Mouse (Mus musculus): ENCODE data around the gene 9930022D16Rik. TPM values are rescaled to one million over a fixed set of nuclear protein-coding genes. Genes with fewer than 3 reads are reported as not detected.

The 9930022D16Rik gene
- polyA plus RNA-seq, 1 experiment from 2014 or later: not detected

GRCm38 (mm10) chr11:109439209-109439608 lies 25.5 kb downstream of the 9930022D16Rik start:
- H3K4me3 ChIP-seq: peak overlapping the region; percentile 61; the same call in 1 of the 2 replicates

GRCm38 (mm10) chr11:109439829-109440340 lies 26.2 kb downstream of the 9930022D16Rik start:
- H3K36me3 ChIP-seq: peaks cover 27% of the 10 kb centered on the region
- no peak overlapping the region for H3K27ac ChIP-seq

More at GRCm38 (mm10) chr11:109439209-109439608, 25.5 kb downstream of the 9930022D16Rik start:
- Histone ChIP-seq H3K4me2 (peak overlapping the region; percentile 81), H3K9me3 (replicated peaks) (no peaks in the 10 kb centered on the region), H3K36me3 (peaks cover 34% of the 10 kb centered on the region), H3K27me3 (replicated peaks) (no peaks in the 10 kb centered on the region), H3K4me1 (peaks cover 39% of the 10 kb centered on the region), H3K27ac (no peak overlapping the region), H3K9ac (no peak overlapping the region)
- 30% methylated on average over 5 of the region's 5 CpGs for WGBS (ENCODE audit: insufficient replicate concordance)
- no peak for ATAC-seq

GRCm38 (mm10) chr11:109440641-109441040 lies 26.9 kb downstream of the 9930022D16Rik start:
- Histone ChIP-seq H3K4me3 (peak overlapping the region; percentile 61), H3K27ac (no peak overlapping the region), H3K27me3 (replicated peaks) (no peaks in the 10 kb centered on the region), H3K4me1 (peaks cover 51% of the 10 kb centered on the region), H3K4me2 (peak overlapping the region; percentile 81), H3K9me3 (replicated peaks) (no peaks in the 10 kb centered on the region), H3K36me3 (peaks cover 20% of the 10 kb centered on the region), H3K9ac (peak overlapping the region; percentile 67)
- no peak for ATAC-seq
- WGBS (ENCODE audit: insufficient replicate concordance): 36% methylated on average over 4 of the region's 4 CpGs

More at GRCm38 (mm10) chr11:109439829-109440340, 26.2 kb downstream of the 9930022D16Rik start:
- Histone ChIP-seq H3K4me3 (peak overlapping the region; percentile 61), H3K27me3 (replicated peaks) (no peaks in the 10 kb centered on the region), H3K9me3 (replicated peaks) (no peaks in the 10 kb centered on the region), H3K4me1 (peaks cover 44% of the 10 kb centered on the region), H3K4me2 (peak overlapping the region; percentile 81), H3K9ac (peak overlapping the region; percentile 67)
- ATAC-seq: peak; percentile 80
- 2% methylated on average over 32 of the region's 32 CpGs for WGBS (ENCODE audit: insufficient replicate concordance)

GRCm38 (mm10) chr11:109441119-109441518 lies 27.4 kb downstream of the 9930022D16Rik start:
- Histone ChIP-seq H3K4me2 (peak overlapping the region; percentile 81), H3K4me1 (peaks cover 55% of the 10 kb centered on the region)
- no peak for ATAC-seq

GRCm38 (mm10) chr11:109442166-109442730 lies 28.5 kb downstream of the 9930022D16Rik start:
- Histone ChIP-seq H3K4me1 (peaks cover 48% of the 10 kb centered on the region), H3K27ac (no peak overlapping the region), H3K9ac (no peak overlapping the region), H3K27me3 (replicated peaks) (no peaks in the 10 kb centered on the region), H3K4me3 (no peak overlapping the region), H3K4me2 (no peak overlapping the region), H3K36me3 (peaks cover 7% of the 10 kb centered on the region), H3K9me3 (replicated peaks) (no peaks in the 10 kb centered on the region)
- ATAC-seq: no peak
- 48% methylated on average over 5 of the region's 5 CpGs for WGBS (ENCODE audit: insufficient replicate concordance)

More at GRCm38 (mm10) chr11:109441119-109441518, 27.4 kb downstream of the 9930022D16Rik start:
- H3K4me3 ChIP-seq: no peak overlapping the region; the same call in 1 of the 2 replicates
- no peak overlapping the region for H3K9ac ChIP-seq
- H3K27me3 ChIP-seq (replicated peaks): no peaks in the 10 kb centered on the region
- WGBS (ENCODE audit: insufficient replicate concordance): 45% methylated on average over 3 of the region's 3 CpGs
- peaks cover 17% of the 10 kb centered on the region for H3K36me3 ChIP-seq
- no peaks in the 10 kb centered on the region for H3K9me3 ChIP-seq (replicated peaks)
- no peak overlapping the region for H3K27ac ChIP-seq

GRCm38 (mm10) chr11:109443468-109444263 lies 29.9 kb downstream of the 9930022D16Rik start:
- H3K4me3 ChIP-seq: no peak overlapping the region
- 72% methylated on average over 8 of the region's 8 CpGs for WGBS (ENCODE audit: insufficient replicate concordance)
- H3K4me2 ChIP-seq: 0 out of 2 replicates have a peak overlapping the region, but pooled peaks have one; percentile 6
- no peak overlapping the region for H3K9ac ChIP-seq
- peaks cover 48% of the 10 kb centered on the region for H3K4me1 ChIP-seq
- 0 out of 2 replicates have a peak overlapping the region, but pooled peaks have one; percentile 2 for H3K27ac ChIP-seq
- no peaks in the 10 kb centered on the region for H3K9me3 ChIP-seq (replicated peaks)
- H3K36me3 ChIP-seq: peaks cover 4% of the 10 kb centered on the region
- H3K27me3 ChIP-seq (replicated peaks): no peaks in the 10 kb centered on the region
- ATAC-seq: peak; percentile 45; the same call in 1 of the 2 replicates

GRCm38 (mm10) chr11:109444600-109444999 lies 30.9 kb downstream of the 9930022D16Rik start:
- H3K9me3 ChIP-seq (replicated peaks): no peaks in the 10 kb centered on the region
- H3K27me3 ChIP-seq (replicated peaks): no peaks in the 10 kb centered on the region
- H3K4me2 ChIP-seq: no peak overlapping the region
- peaks cover 14% of the 10 kb centered on the region for H3K36me3 ChIP-seq
- no peak overlapping the region for H3K4me3 ChIP-seq
- WGBS (ENCODE audit: insufficient replicate concordance): 48% methylated on average over 7 of the region's 7 CpGs
- H3K9ac ChIP-seq: 0 out of 2 replicates have a peak overlapping the region, but pooled peaks have one; percentile 22
- H3K4me1 ChIP-seq: peaks cover 45% of the 10 kb centered on the region
- H3K27ac ChIP-seq: 0 out of 2 replicates have a peak overlapping the region, but pooled peaks have one; percentile 51
- ATAC-seq: peak; percentile 33; the same call in 1 of the 2 replicates

GRCm38 (mm10) chr11:109445438-109446035 lies 31.8 kb downstream of the 9930022D16Rik start:
- peaks cover 35% of the 10 kb centered on the region for H3K4me1 ChIP-seq
- no peak overlapping the region for H3K4me3 ChIP-seq
- no peaks in the 10 kb centered on the region for H3K27me3 ChIP-seq (replicated peaks)
- peak; percentile 76 for ATAC-seq
- H3K27ac ChIP-seq: 0 out of 2 replicates have a peak overlapping the region, but pooled peaks have one; percentile 22
- H3K9me3 ChIP-seq (replicated peaks): no peaks in the 10 kb centered on the region
- no peak overlapping the region for H3K4me2 ChIP-seq
- 50% methylated on average over 13 of the region's 13 CpGs for WGBS (ENCODE audit: insufficient replicate concordance)
- peaks cover 23% of the 10 kb centered on the region for H3K36me3 ChIP-seq
- peak overlapping the region; percentile 22; the same call in 1 of the 2 replicates for H3K9ac ChIP-seq

GRCm38 (mm10) chr11:109451169-109451568 lies 37.5 kb downstream of the 9930022D16Rik start:
- Histone ChIP-seq H3K27ac (no peak overlapping the region), H3K27me3 (replicated peaks) (no peaks in the 10 kb centered on the region), H3K36me3 (peaks cover 79% of the 10 kb centered on the region), H3K4me3 (no peak overlapping the region), H3K9me3 (replicated peaks) (no peaks in the 10 kb centered on the region), H3K4me1 (peaks cover 13% of the 10 kb centered on the region), H3K4me2 (no peak overlapping the region), H3K9ac (no peak overlapping the region)
- ATAC-seq: peak; percentile 60
- WGBS (ENCODE audit: insufficient replicate concordance): 65% methylated on average over 11 of the region's 11 CpGs

GRCm38 (mm10) chr11:109456261-109456660 lies 42.5 kb downstream of the 9930022D16Rik start:
- Histone ChIP-seq H3K4me1 (peaks cover 19% of the 10 kb centered on the region), H3K9ac (no peak overlapping the region), H3K27ac (no peak overlapping the region), H3K4me2 (no peak overlapping the region), H3K9me3 (replicated peaks) (no peaks in the 10 kb centered on the region), H3K4me3 (no peak overlapping the region), H3K36me3 (peaks cover 100% of the 10 kb centered on the region), H3K27me3 (replicated peaks) (no peaks in the 10 kb centered on the region)
- ATAC-seq: no peak
- 91% methylated on average over 5 of the region's 5 CpGs for WGBS (ENCODE audit: insufficient replicate concordance)

GRCm38 (mm10) chr11:109458165-109458564 lies 44.4 kb downstream of the 9930022D16Rik start:
- H3K9me3 ChIP-seq (replicated peaks): no peaks in the 10 kb centered on the region
- H3K4me2 ChIP-seq: no peak overlapping the region
- H3K27me3 ChIP-seq (replicated peaks): no peaks in the 10 kb centered on the region
- peaks cover 16% of the 10 kb centered on the region; the same call in 1 of the 2 replicates for H3K4me1 ChIP-seq
- no peak overlapping the region for H3K27ac ChIP-seq
- 90% methylated on average over 11 of the region's 11 CpGs for WGBS (ENCODE audit: insufficient replicate concordance)
- H3K36me3 ChIP-seq: peaks cover 100% of the 10 kb centered on the region
- H3K4me3 ChIP-seq: no peak overlapping the region
- no peak overlapping the region for H3K9ac ChIP-seq
- no peak for ATAC-seq
